Mouse (Mus musculus) hindbrain, embryonic 15.5 days (tissue): ENCODE results near the gene Rasgrp4. TPM values are rescaled to one million over a fixed set of nuclear protein-coding genes. Genes with fewer than 3 reads are reported as not detected.
A peak's percentile ranks its signal among the peaks of the same experiment; 100 is the strongest.

Source experiments
- ATAC-seq: fragments of 200-750 bp; cut with Nextera tagmentation; 2 replicates; pipeline ENCODE4 v1.8.0; 2017; ENCODE audit warnings: low read depth, moderate number of reproducible peaks, moderate TSS enrichment; ENCODE audit not compliant: low FRiP score
- H3K27ac ChIP-seq: fragments of 300-500 bp; sonication (generic); replicated peaks from 2 replicates; pipeline ENCODE4 v1.5.1; 2015; ENCODE audit warnings: mild to moderate bottlenecking, inconsistent platforms
- H3K27me3 ChIP-seq: fragments of 300-500 bp; sonication (generic); 2 replicates; pipeline ENCODE4 v1.6.1; 2015; ENCODE audit warnings: control low read depth, inconsistent platforms
- H3K36me3 ChIP-seq: fragments of 300-500 bp; sonication (generic); 2 replicates; pipeline ENCODE4 v1.6.1; 2015; ENCODE audit warnings: control low read depth, inconsistent platforms
- H3K4me1 ChIP-seq: fragments of 300-500 bp; sonication (generic); replicated peaks from 2 replicates; pipeline ENCODE4 v1.6.1; 2015; ENCODE audit warnings: control low read depth, inconsistent platforms
- H3K4me2 ChIP-seq: fragments of 300-500 bp; sonication (generic); 2 replicates; pipeline ENCODE4 v1.6.1; 2015; ENCODE audit warnings: moderate library complexity, mild to moderate bottlenecking, inconsistent platforms
- H3K4me3 ChIP-seq: fragments of 300-500 bp; sonication (generic); 2 replicates; pipeline ENCODE4 v1.5.1; 2015; ENCODE audit warnings: mild to moderate bottlenecking, inconsistent platforms
- H3K9ac ChIP-seq: fragments of 300-500 bp; sonication (generic); 2 replicates; pipeline ENCODE4 v1.6.1; 2015; ENCODE audit warnings: inconsistent platforms
- H3K9me3 ChIP-seq: fragments of 300-500 bp; sonication (generic); 2 replicates; pipeline ENCODE4 v1.6.1; 2016; ENCODE audit warnings: control low read depth, inconsistent platforms
- WGBS: fragments of 180-500 bp; shearing (Covaris S2); methylation state at CpG from one replicate; pipeline ENCODE4 v1.1.7; 2015; 5-methylcytosine and 5-hydroxymethylcytosine counted together
- polyA plus RNA-seq: library from polyadenylated mRNA; unstranded; fragments of >200 nt; fragmentation: Nextera tagmentation; extraction: Ambion mirVana; gene quantifications from 2 replicates; pipeline ENCODE4 v1.2.1, GENCODE M21; 2015

The Rasgrp4 gene
- polyA plus RNA-seq: 0.87 and 0.91 TPM in 2 replicates

DNA sequence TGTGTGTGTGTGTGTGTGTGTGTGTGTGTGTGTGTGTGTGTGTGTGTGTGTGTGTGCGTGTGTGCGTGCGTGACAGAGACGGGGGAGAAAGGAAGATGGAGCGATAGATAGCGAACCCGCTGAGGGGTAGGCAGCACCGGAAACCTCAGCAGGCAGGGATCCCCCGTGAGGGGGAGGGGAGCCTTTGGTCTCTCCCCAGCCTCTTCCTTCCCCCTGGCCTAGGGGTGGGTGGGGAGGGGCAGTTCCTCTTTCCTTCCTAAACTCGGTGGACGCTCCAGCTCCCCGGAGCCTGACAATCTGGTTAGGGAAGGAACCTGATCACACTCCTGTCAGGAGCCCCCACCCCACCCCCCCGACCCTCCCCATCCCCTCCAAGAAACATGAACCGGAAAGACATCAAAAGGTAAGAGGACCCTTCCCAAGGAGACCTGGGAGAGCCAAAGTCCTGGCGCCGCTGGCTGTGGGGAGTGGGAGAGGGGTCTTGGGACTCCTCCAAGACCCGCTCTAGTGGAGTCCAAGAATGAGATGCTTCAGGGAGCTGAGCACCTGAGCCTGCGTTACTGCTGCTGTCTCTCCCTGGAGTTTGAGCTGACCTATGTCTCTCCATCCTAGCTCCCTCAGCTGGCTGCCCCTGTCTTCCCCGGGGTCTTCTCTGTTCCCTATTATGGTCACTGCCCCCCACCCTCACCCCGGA lies at the start of gene Rasgrp4:
Gene Rasgrp4, plus strand, starts transcription at position 159 of the 694 bp plus-strand sequence.
- peak within 1 kb of the TSS; percentile 55 for H3K4me2 ChIP-seq
- WGBS: 3% methylated on average over 15 of the region's 20 CpGs
- H3K27me3 ChIP-seq: peaks cover 19% of the 10 kb centered on the region; the same call in 1 of the 2 replicates
- H3K27ac ChIP-seq: no peak within 1 kb of the TSS
- H3K4me1 ChIP-seq: peaks cover 7% of the 10 kb centered on the region
- no peak; the same call in 1 of the 2 replicates for ATAC-seq
- no peaks in the 10 kb centered on the region for H3K36me3 ChIP-seq
- H3K9me3 ChIP-seq: no peaks in the 10 kb centered on the region
- peak within 1 kb of the TSS; percentile 20 for H3K4me3 ChIP-seq
- H3K9ac ChIP-seq: no peak within 1 kb of the TSS

DNA sequence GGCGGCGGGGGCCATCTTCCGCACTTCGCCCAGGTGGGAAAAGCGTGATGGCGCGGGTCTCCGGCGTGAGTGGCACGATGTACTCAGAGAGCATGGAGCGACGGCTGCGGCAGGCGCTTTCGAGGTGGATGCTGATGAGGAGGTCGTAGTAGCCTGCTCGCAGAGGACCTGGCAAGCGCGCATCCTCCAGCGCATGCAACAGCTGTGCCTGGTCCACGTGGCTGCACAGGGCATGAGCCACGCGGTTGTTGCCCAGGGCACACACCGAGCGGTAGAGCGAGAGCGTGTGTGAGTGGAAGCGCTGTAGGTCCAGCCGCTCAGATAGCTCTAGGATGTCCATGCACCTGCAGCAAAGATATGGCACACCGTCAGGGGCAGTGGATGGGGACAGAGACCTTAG lies 48.7 kb upstream of the Rasgrp4 start:
- Histone ChIP-seq H3K9ac (no peak overlapping the region), H3K27me3 (no peaks in the 10 kb centered on the region), H3K36me3 (no peaks in the 10 kb centered on the region), H3K9me3 (no peaks in the 10 kb centered on the region), H3K4me1 (no peaks in the 10 kb centered on the region), H3K4me2 (no peak overlapping the region), H3K4me3 (no peak overlapping the region), H3K27ac (no peak overlapping the region)
- WGBS: 88% methylated on average over 30 of the region's 30 CpGs
- no peak for ATAC-seq

DNA sequence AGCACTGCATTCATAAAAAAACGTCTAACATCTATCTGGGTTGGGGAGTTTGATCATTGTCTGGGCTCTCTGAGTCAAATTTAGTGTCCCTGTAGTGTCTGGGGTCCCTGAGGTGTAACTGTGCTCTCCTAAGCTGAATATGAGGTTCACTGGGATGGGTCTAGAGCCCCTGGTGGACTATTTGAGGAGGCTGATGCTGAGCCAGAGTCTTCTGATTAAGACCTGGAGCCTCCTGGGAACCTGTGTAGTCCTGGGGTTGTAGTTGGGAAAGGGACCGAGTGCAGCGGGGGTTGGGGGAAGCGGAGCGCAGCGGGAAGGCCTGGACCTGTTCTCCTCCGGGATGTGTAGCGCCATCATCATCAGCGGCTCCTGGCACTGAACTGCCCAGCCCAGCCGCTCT lies 47.7 kb upstream of the Rasgrp4 start:
- H3K27me3 ChIP-seq: no peaks in the 10 kb centered on the region
- H3K4me1 ChIP-seq: no peaks in the 10 kb centered on the region
- no peaks in the 10 kb centered on the region for H3K36me3 ChIP-seq
- no peak overlapping the region for H3K4me2 ChIP-seq
- WGBS: 91% methylated on average over 10 of the region's 10 CpGs
- no peak overlapping the region for H3K27ac ChIP-seq
- H3K9me3 ChIP-seq: no peaks in the 10 kb centered on the region
- no peak overlapping the region for H3K9ac ChIP-seq
- no peak for ATAC-seq
- no peak overlapping the region for H3K4me3 ChIP-seq

DNA sequence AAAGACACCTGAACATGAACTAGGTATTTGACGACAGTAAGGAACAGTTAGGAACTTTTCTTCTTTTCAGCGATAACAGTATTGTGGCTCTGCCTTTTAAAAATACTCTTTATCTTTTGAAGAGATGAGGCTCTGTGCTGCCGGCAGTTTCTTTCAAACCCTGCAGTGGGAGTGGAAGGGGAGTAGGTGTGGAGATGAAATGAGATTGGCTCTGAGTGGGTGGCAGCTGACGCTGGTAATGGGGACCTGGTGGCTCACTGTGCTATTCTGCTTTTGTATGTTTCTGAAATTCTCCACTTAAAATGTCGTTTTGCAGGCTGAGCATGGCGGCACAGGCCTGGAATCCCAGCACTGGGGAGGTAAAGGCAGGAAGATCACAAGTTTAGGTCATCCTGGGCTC lies 45.8 kb upstream of the Rasgrp4 start:
- H3K4me1 ChIP-seq: no peaks in the 10 kb centered on the region
- no peaks in the 10 kb centered on the region for H3K27me3 ChIP-seq
- H3K27ac ChIP-seq: no peak overlapping the region
- H3K36me3 ChIP-seq: no peaks in the 10 kb centered on the region
- ATAC-seq: no peak
- no peak overlapping the region for H3K4me3 ChIP-seq
- no peaks in the 10 kb centered on the region for H3K9me3 ChIP-seq
- no peak overlapping the region for H3K9ac ChIP-seq
- no peak overlapping the region for H3K4me2 ChIP-seq
- WGBS: 70% methylated on average over 6 of the region's 6 CpGs

DNA sequence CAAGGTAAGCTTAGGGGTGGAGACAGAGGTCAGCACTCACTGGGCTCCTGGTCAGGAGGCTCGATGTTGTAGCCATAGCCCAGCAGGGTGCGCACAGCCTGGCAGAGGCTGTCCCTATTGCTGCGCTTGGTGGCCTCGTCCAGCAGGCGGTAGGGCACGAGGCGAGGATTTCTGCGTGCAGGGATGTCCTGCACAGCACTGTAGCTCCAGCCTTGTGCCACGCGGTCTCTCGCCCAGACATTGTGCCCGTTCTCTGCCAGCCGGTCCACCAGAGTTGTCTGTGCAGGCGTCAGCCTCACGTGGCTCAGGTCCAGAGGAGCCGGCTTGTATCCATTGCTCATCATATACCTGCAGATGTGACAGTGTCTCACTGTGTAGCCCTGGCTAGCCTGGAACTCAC lies 37.5 kb upstream of the Rasgrp4 start:
- no peak overlapping the region for H3K27ac ChIP-seq
- H3K4me1 ChIP-seq: no peaks in the 10 kb centered on the region
- 88% methylated on average over 16 of the region's 16 CpGs for WGBS
- no peaks in the 10 kb centered on the region for H3K27me3 ChIP-seq
- H3K36me3 ChIP-seq: no peaks in the 10 kb centered on the region
- no peak overlapping the region for H3K9ac ChIP-seq
- H3K9me3 ChIP-seq: no peaks in the 10 kb centered on the region
- H3K4me2 ChIP-seq: no peak overlapping the region
- no peak overlapping the region for H3K4me3 ChIP-seq
- ATAC-seq: no peak

DNA sequence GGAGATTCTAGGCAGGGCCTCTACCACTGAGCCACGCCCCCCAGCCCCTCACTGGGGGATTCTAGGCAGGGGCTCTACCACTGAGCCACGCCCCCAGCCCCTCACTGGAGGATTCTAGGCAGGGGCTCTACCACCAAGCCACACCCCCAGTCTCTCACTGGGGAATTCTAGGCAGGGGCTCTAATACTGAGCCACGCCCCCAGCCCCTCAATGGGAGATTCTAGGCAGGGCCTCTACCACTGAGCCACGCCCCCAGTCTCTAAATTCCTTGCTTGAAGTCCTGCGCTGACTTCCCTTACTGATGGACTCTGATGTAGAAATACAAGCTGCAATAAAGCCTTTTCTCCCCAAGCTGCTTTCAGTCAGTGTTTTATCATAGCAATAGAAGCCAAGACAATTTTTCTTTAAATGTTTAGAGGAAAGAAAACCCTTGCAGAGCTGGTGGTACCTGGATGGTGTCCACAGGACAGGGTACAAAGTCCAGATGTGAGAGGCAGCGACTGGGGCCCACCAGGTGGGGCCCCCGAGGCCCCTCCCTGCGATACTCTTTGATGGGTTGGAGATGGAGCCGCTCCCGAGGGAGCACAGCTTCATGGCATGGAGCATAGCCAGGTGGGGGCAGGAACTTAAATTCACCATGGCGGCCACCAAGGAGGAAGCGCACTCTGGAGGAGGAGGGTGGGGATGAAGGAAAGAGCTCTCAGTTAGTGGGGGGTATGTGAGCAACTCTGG lies 33.2 kb upstream of the Rasgrp4 start:
- ATAC-seq: no peak
- no peaks in the 10 kb centered on the region for H3K27me3 ChIP-seq
- H3K9ac ChIP-seq: no peak overlapping the region
- H3K36me3 ChIP-seq: no peaks in the 10 kb centered on the region
- no peak overlapping the region for H3K4me3 ChIP-seq
- WGBS: 94% methylated on average over 12 of the region's 12 CpGs
- H3K4me1 ChIP-seq: no peaks in the 10 kb centered on the region
- no peak overlapping the region for H3K4me2 ChIP-seq
- no peak overlapping the region for H3K27ac ChIP-seq
- no peaks in the 10 kb centered on the region for H3K9me3 ChIP-seq

DNA sequence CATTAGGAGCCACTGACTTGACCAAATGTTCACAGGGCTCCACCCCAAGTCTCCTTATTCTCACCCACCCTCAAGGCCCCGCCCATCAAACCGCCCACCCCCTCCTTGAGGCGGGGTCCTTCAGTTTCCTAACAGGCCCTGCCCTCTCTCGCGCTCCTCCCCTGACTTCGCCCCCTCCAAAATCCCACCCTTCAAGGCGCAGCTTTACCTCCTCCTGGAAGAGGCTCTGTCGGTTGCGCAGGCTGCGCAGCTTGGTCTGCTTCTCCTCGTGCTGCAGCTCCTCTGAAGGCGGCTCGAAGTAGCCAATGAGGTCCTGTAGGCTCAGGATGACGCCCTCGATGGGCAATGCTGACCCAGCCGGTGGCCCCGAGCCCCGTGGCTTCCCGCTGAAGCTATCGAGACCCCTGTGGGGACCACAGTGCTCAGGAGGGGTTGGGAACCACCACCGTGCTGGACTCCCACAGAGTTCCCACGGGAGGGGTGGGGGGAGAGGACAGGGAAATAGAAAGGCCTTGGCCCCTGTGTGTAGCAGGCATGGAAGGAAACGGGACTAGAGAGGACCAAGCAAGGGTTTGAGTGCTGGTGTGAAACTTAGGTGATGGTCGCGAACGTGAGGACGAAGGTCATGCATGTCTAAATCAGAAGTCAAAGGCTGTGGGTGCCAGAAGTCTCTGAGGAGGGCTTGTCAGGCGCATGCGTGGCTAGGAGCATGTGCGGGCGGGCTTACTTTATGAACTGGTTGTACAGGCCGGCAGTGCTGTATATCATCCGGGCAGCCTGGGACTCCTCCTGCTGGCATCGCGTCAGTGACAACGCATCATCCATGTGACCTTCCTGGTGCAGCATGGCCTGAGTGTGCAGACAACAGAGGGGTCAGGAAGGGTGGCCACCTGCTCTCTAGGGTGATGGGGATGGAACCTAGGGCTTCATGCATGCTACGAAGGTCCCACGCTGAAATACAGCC lies 25.4 kb upstream of the Rasgrp4 start:
- Histone ChIP-seq H3K4me2 (peak overlapping the region; percentile 52), H3K4me3 (peak overlapping the region; percentile 22), H3K27me3 (0 out of 2 replicates have a peak, but pooled peaks cover 3% of the 10 kb centered on the region), H3K36me3 (no peaks in the 10 kb centered on the region), H3K9ac (0 out of 2 replicates have a peak overlapping the region, but pooled peaks have one; percentile 13), H3K27ac (no peak overlapping the region), H3K4me1 (peaks cover 6% of the 10 kb centered on the region), H3K9me3 (no peaks in the 10 kb centered on the region)
- WGBS: 29% methylated on average over 38 of the region's 38 CpGs
- ATAC-seq: peak; percentile 59; the same call in 1 of the 2 replicates

DNA sequence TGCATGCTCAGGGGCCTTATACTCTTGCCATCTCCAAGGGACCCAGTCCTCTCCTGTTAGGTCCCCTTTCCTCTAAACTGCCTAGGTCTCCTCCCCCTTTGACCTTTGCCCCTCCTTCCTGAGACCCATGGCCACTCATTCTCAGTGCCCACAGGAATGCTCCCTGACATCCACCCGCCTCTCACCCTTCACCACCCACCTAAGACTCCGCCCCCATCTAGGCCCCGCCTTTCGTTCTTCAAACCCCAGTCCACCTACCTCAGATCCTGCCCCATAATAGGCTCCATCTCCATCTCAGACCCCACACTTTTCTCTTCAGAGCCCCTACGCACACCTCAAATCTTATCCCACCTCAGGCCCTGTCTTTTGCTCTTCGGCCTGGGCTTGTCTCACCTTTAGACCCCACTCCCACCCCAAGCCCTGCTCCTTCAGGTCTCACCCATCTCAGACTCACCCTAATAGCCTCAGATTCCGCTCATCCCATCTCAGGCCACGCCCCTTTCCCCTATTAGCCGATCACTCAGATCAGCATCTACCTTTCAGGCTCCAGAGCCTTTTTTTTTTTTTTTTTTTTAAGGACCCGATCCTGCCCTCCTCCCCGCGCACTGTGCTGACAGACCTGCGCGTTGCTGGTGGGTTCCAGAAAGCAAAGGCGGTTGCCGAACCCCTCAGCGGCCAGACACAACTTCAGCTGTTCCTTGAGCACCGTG lies 16.4 kb upstream of the Rasgrp4 start:
- Histone ChIP-seq H3K4me3 (no peak overlapping the region), H3K4me2 (peak overlapping the region; percentile 15; the same call in 1 of the 2 replicates), H3K9ac (no peak overlapping the region), H3K27me3 (no peaks in the 10 kb centered on the region), H3K9me3 (no peaks in the 10 kb centered on the region), H3K4me1 (no peaks in the 10 kb centered on the region), H3K27ac (no peak overlapping the region), H3K36me3 (no peaks in the 10 kb centered on the region)
- WGBS: 9% methylated on average over 18 of the region's 18 CpGs
- ATAC-seq: no peak

DNA sequence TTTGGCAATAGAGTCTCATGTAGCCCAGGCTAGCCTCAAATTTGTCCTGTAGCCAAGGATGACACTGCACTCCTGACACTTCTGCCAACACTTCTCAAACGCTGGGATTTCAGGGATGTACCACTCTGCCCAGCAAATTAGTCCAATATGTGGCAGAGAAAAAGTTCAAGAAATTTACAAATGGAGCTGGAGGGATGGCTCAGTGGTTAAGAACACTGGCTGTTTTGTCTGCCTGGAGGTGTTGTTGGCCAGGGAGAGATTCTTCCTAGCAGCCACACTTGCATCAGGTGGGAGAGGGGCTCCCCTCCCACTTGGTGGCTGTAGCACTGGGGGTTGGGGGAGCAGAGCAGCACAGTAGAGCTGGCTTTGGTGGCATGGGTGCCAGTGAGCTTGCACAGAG lies 15.1 kb upstream of the Rasgrp4 start:
- Histone ChIP-seq H3K36me3 (no peaks in the 10 kb centered on the region), H3K27me3 (no peaks in the 10 kb centered on the region), H3K27ac (no peak overlapping the region), H3K4me2 (no peak overlapping the region), H3K4me3 (no peak overlapping the region), H3K4me1 (no peaks in the 10 kb centered on the region), H3K9me3 (no peaks in the 10 kb centered on the region), H3K9ac (no peak overlapping the region)
- 66% methylated on average over 1 of the region's 1 CpGs for WGBS
- no peak for ATAC-seq

DNA sequence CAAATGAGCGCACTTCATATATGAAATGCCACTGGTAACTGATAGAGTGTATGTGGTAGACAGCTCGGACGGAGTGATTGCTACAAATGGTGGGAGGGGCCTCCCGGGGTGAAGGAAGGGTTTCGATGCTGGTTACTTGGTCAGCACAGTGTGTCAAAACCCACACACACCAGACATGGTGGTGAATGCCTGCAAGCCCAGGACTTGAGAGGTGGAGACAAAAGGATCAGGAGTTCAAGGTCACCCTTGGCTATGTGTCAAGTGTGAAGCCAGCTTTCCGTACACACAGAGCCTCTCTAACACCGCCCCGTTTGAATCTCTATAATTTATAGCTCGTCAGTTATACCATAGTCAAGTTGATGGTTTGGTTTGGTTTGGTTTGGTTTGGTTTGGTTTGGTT lies 11.8 kb upstream of the Rasgrp4 start:
- ATAC-seq: no peak

More for the DNA sequence above, 11.8 kb upstream of the Rasgrp4 start:
- no peak overlapping the region for H3K27ac ChIP-seq
- H3K4me1 ChIP-seq: no peaks in the 10 kb centered on the region
- H3K27me3 ChIP-seq: peaks cover 3% of the 10 kb centered on the region; the same call in 1 of the 2 replicates
- WGBS: 94% methylated on average over 9 of the region's 9 CpGs
- no peaks in the 10 kb centered on the region for H3K9me3 ChIP-seq
- no peaks in the 10 kb centered on the region for H3K36me3 ChIP-seq
- no peak overlapping the region for H3K9ac ChIP-seq
- no peak overlapping the region for H3K4me2 ChIP-seq
- no peak overlapping the region for H3K4me3 ChIP-seq
